Mouse (Mus musculus) bone marrow macrophage, adult 2 months (primary cell): ENCODE measurements around the gene Vmn1r59.

Source experiments
- CTCF ChIP-seq: IDR thresholded peaks from 2 replicates; pipeline ENCODE4 v1.5.1; 2012; ENCODE audit warnings: low read depth, mild to moderate bottlenecking, low read length, moderate library complexity
- POLR2A ChIP-seq: IDR thresholded peaks from 2 replicates; pipeline ENCODE4 v1.6.1; 2012; ENCODE audit warnings: mild to moderate bottlenecking, low read depth, low read length, borderline replicate concordance

GRCm38 (mm10) chr7:5448627-5449026 lies 7.9 kb downstream of the Vmn1r59 start:
- TF ChIP-seq POLR2A = no peak
- no peak for TF ChIP-seq CTCF
